Mouse (Mus musculus) cerebellum, postnatal 25 days (tissue): ENCODE results near the gene Gatad2b.
"Not testable (repeated sequence)": the region's sequence is repeated elsewhere in the genome, so short reads cannot be mapped to it uniquely, and the experiment has no call there.

Experiments
- DNase-seq, 2 experiments: peaks; one replicate each; pipeline ENCODE4 v3.0.0; 2021; ENCODE audit warnings: mixed read lengths in 2 of 2

Gatad2b gene

DNA sequence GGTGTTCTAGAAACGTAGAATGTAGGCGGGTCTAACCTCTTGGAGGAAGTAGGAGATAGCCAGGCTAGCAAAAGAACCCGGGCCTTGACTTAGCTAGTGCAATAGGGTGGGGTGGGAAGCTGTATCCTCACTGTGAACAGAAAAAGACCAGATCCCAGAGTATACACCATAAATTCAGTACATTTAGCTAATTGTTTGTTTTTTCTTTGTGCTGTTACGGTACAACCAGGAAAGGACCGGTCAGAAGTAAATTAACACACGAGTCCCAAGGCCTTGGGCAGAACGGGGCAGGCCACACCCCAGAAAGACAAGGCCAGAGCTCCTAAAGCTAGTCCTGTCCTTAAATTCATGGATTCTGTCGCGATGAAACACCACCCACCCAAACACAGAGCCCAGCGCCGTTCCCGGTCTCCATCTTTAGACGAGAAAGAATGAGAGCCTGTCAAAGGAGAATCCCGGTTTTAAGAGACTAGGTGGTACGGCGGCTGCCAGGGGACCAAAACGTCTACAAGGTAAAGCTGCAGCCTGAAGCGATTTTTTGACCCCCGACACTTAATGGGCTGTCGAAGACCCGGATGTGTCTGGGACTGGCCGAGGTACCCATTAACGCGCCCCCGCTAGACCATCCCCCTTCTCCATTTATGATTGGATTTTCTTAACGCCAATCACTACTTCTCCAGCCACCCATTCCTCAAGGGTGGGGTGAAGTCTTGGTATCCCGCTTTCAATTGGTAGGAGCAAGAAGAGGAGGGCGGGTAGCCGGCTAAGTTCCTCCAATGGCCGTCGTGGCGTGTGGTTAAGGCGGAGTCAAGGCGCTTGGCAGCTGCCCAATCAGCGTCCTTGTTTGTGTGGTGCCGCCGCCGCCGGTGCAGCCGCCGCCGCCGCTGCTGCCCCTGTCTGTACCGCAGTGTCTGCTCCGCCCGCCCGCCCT lies at the start of gene Gatad2b:
TSS of gene Gatad2b (plus strand) at position 834 of the 931 bp plus-strand sequence.
- peak; percentile 99 for DNase-seq

DNA sequence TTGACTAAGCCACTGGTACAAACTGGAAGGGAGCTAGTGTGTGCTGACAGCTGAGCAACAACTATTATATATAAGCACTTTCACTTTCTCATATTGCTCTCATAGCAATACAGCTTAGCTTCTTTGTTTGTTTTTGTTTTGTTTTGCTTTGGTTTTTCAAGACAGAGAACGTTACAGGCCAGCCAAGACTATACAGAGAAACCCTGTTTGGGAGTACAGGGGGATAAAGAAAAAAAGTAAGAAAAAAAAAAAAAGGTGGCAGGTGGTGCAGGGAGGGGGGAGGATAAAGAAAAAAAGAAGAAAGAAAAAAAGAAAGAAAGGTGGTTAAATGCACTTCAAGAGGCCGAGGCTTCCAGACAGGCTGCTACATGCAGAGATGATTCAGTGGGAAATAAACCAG lies 47.6 kb upstream of the Gatad2b start:
- no peak for DNase-seq

DNA sequence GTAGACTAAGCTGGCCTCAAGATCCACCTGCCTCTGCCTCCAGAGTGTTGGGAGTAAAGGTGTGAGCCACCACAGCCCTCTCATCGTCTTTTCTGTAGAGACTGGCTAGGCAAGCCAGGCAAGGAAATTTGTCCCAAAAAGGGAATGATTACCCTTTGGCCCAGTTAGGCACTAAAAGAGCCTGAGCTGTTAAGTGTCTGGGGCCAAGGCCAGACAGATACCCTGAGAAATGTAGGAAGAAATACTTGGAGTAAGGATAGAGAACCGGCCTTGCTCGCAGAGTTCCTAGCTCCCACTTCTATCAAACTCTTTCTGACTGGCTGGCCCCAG lies 45.4 kb upstream of the Gatad2b start:
- no peak for DNase-seq

DNA sequence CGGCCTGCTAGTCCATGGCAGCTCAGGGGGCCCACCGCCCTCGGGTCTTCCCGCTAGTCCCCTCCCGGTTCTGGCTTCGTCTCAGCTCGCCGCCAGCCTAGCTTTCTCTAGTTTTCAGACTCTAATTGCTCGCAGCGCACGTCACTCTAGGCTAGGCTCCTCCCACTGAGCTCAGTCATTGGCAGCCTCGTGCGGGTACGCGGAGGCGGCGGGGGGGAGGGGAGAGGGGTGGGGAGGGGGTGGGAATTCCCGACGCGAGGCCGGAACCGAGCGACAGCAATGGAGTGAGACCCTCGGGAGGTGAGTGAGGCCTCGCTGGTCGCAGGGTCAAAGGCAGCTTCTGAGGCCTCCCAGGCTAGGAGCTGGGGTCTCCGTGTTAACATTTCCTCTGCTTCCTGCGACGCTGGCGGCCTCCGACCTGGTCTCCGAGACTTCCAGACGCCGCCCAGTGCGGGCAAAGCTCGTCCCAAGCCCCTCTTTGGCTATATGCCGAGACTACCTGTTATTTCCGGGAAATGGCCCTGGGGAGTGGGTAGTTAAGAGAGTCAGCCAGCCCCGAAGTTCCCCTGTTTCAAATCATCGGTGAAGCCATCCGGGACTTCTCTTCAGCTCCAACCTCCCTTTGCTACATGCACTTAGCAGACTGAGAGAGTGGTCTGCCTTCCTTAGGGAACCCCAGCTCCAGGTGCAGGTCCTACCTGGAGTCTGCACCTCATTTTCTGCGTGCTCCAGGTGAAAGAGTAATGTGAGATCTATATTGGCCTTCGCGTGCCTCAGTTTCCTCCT lies 44.8 kb upstream of the Gatad2b start, which contains the start of gene Slc39a1:
TSS of gene Slc39a1 (plus strand) at position 213 of the 786 bp plus-strand sequence.
- DNase-seq: peak; percentile 93 to 94

DNA sequence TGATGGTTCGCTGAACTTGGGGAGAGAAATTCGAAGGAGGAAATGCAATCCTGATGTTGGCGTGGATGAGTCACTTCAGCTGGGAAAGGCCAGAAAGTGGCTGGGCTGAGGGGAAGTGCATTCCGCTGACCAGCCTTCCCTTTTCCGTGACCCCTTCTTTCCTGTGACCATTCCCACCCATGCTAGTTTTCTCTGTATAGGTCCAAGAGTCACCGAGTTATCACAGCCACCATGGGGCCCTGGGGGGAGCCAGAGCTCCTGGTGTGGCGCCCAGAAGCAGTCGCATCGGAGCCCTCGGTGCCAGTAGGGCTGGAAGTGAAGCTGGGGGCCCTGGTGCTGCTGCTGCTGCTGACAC lies 44.3 kb upstream of the Gatad2b start:
- DNase-seq: peak; percentile 46 to 48

DNA sequence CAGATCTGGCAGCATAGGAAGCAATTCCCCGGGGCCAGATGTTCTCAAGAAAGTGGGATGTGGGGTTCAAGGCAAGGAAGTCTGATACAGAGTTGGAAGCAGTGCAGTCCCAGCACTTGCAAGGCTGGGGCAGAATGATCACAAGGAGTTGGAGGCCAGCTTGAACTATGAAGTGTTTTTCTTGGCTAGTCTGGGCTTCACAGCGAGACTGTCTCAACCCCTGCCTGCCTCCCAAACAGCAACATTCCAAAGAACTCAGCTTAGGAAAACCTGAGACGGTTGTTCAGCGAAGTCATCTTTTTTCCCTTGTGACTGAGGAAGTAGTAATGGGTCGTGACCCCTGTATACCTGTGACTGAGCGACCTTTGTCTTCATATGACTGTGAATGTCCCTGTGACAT lies 42.2 kb upstream of the Gatad2b start:
- no peak for DNase-seq

DNA sequence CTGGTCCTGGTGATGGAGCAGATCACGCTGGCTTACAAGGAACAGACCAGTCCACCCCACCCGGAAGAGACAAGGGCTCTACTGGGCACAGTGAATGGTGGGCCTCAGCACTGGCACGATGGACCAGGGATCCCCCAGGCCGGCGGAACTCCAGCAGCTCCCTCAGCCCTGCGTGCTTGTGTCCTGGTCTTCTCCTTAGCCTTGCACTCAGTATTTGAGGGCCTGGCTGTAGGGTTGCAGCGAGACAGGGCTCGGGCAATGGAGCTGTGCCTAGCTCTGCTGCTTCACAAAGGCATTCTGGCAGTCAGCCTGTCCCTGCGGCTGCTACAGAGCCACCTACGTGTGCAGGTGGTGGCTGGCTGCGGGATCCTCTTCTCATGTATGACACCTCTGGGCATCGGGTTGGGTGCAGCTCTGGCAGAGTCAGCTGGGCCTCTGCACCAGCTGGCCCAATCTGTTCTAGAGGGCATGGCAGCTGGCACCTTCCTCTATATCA lies 41.2 kb upstream of the Gatad2b start:
- DNase-seq: peak in 1 of 2 experiments; percentile 48

DNA sequence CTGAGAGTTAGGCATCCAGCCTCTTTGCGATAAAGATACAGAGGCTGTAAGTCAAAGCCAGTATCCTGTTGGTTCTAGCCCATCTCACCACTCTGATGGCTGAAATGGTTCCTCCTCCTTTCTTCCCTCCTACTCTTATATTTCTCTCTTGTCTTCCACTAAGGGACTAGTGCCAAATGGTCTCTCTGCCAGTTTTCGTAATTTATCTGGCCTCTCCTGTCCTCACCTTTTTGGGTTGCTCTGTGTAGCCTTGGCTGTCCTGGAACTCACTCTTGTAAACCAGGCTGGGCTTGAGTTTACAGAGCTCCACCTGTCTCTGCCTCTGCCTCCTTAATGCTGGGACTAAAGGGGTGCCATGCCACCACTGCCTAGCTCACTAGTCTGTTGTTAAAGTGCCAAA lies 40.3 kb upstream of the Gatad2b start:
- peak in 1 of 2 experiments; percentile 41 for DNase-seq

DNA sequence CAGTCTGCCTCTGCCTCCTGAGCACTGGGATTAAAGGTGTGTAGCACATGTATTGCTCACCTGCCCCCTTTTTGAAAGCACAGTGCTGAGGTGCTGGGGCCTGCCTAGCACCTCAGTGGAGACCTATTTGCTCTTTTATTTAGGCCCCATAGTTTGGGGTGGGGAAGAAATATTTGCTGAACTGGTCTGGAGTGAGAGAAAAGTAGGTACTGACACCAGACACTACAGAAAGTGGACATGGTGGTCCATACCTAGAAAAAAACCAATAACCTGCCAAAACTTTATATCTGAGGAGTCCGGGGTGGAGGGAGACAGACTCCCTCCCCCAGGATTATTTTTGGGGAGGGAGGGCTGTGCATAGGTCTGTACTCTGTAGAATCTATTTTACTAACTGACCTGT lies 39.8 kb upstream of the Gatad2b start:
- not testable (repeated sequence) for DNase-seq

DNA sequence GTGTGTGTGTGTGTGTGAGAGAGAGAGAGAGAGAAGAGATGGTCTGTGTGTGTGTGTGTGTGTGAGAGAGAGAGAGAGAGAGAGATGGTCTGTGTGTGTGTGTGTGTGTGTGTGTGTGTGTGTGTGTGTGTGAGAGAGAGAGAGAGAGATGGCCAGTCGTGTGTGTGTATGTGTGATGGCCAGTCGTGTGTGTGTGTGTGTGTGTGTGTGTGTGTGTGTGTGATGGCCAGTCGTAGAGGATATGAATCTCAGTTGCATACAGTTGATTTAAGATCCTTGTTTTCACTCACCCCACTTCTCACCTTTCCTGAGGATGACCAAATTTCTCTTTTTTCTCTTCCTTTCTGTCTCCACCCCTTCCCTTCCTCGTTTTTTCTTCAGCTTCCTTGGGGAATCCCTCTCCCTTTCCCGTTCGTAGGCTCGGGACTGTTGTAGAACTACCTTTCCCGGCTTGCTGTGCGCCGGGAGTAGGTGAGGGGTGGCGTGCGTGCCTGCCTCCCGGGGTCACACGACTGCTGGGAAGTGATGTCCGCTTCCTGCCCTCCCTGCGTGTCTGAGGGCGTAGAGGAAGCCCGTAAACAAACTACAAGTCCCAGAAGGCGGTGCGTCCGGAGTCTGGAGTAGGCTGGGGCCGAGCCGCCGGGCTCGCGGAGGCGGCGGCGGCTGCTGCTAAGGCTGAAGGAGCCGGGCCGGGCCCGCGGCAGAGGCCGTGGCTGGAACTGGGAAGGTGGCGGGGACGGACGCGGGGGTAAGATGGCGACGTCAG lies 39.1 kb upstream of the Gatad2b start, which contains the start of gene Crtc2:
TSS of gene Crtc2 (plus strand) at position 511 of the 766 bp plus-strand sequence.
- DNase-seq: peak; percentile 93 to 96

DNA sequence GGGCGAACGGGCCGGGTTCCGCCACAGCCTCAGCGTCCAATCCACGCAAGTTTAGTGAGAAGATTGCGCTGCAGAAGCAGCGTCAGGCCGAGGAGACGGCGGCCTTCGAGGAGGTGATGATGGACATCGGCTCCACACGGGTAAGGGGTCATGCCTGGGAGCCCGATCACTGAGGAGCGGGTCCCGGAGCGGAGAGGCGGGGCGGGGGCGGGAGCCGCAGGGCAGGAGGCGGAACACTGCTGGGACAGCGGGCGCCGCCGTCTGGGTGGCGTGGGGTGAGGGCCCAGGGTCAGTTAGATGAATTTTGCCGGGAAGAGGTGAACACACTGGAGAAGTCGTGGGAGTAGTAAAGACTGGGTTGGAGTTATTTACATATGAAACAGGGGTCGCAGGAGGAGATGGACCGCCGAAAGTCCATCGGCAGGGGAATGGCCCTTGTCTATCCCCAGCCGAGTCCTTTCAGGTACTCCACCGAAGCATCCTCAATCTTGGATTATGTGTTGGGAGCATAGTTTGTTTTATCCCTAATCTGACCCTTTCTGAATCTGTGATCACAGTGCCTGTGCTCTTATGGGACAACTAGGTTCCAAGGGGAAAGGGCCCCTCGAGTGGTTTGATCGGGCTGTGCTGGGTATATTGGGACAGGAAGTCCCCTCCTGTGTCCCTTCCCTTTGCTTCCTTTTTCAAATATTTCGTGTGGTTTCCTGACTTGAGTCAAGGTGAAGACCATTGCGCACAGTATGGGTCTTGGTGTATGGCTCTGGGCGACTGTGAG lies 38.4 kb upstream of the Gatad2b start:
- peak; percentile 32 to 42 for DNase-seq

DNA sequence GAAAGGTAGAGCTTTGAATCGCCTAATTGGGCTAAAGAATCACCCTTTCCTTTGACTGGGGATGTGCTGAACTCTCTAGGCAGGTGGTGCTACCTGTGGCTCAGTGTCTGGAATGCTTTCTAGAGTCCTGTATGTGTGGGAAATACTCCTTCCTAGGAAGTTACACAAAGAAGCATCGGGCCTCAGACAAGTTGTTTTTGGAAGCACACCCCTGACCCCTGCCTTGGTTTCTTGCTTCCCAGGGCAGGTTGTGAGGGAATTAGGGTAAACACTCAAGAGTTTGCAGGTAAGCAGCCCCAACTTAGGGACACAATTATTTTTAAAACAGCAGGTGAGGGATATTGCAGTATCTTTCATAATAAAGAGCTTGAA lies 37.8 kb upstream of the Gatad2b start:
- DNase-seq: no peak

DNA sequence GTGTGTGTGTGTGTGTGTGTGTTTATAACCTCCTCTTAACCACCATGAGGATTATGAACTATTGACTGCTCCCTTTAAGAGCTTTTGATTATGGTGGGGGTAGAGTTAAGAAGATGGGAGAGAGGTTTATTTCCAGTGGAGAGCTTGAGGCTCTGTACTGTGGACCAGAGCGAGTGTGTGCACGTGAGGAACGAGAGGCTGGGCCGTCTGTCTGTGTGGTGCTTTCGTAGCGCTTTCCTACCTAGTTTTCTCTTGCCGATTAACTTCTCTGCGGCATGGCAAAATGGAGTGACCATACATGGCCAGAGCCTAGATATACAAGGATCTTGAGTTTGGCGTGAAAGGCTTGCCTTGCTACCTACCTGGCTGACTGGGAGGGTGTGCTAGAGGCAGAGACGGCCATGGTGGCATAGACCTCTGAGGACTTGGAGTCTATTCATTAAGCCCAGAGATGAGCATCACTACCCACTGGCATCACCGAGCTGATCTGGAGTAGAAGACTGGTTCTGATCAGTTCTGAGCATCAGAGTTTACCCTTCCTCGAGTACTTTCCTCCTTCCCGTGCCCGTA lies 37.1 kb upstream of the Gatad2b start:
- DNase-seq: peak in 1 of 2 experiments; percentile 38

DNA sequence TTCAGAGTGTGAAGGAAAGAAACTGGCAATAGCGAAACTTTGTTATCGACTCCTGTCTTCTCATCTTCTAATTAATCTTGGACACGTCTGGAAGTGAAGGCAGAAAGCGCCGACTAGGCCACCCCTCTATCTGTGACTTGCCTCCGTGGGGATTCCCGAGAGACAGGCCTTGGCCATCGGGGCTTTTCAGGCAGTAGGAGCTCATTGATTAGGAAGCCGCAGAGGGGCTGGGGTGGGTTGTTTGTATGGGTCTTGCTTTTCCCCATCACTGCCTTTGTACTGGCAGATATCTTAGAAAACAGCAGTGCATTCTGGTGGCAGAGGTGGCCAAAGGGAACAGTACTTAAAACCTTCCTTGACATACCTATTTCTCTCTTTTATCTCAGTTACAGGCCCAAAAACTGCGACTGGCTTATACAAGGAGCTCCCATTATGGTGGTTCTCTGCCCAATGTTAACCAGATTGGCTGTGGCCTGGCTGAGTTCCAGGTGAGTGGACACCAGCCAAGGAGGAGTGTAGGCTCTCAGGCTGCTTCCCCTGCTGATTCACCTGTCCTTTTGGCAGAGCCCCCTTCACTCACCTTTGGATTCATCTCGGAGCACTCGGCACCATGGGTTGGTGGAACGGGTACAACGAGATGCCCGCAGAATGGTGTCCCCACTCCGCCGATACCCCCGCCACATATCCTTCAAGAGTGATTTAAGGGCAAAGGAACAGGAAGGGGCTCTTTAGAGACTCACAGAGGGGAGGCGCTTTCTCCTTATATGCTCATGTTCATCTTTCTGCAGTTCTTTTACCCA lies 36.0 kb upstream of the Gatad2b start:
- DNase-seq: peak; percentile 98 to 99

DNA sequence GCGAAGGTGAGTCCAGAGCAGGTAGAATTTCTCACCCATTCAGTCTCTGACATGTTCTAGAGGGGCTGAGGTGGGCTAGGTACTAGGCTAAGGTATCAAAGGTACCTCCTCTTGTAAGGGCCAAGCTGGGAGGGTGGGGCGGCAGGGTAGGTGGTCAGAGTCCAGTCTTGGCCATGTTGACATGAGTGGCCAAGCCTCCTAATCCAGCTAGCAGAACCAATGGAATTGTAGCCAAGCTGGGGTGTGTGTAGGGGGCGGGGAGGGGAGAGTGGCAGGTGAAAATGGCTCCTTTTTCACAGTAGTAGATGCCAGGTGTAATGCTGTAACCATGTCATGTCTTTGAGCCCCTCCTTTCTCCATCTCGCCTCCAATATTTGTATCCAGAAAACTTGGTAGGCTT lies 34.5 kb upstream of the Gatad2b start:
- DNase-seq: peak; percentile 10 to 20

DNA sequence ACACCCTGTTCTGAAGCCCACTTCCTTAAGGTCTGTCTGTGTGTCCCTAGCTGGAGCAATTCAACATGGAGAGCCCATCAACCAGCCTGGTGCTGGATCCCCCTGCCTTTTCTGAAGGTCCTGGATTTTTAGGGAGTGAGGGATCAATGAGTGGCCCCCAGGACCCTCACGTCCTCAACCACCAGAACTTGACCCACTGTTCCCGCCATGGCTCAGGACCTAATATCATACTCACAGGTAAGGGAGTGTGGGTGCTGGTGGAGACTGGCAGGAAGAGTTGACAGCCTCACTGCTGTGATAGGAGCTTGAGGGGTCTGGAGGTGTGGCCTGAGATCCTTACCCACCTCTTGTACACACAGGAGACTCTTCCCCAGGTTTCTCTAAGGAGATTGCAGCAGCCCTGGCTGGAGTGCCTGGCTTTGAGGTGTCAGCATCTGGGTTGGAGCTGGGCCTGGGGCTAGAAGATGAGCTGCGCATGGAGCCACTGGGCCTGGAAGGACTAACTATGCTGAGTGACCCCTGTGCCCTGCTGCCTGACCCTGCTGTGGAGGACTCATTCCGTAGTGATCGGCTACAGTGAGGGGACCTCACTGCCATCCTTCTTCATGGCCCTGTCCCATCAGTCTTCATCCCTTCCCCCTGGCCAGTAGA lies 29.7 kb upstream of the Gatad2b start:
- peak in 1 of 2 experiments; percentile 9 for DNase-seq

DNA sequence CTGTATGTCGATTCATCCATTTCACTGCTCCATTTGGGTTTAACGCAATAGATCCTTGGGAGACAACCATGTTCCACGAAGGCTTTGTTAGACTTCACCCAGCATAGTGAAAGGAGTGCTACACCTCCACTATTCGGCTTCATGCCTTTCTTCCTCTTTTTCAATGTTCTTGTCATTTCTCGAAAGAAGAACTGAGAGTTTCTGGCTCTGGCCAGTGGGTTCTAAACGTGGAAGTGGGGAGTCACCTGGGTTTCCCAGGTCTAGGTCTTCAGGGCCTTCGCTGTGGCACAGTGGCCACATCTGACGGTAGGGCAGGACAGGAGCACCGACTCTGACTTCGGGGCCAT lies 28.3 kb upstream of the Gatad2b start:
- no peak for DNase-seq

DNA sequence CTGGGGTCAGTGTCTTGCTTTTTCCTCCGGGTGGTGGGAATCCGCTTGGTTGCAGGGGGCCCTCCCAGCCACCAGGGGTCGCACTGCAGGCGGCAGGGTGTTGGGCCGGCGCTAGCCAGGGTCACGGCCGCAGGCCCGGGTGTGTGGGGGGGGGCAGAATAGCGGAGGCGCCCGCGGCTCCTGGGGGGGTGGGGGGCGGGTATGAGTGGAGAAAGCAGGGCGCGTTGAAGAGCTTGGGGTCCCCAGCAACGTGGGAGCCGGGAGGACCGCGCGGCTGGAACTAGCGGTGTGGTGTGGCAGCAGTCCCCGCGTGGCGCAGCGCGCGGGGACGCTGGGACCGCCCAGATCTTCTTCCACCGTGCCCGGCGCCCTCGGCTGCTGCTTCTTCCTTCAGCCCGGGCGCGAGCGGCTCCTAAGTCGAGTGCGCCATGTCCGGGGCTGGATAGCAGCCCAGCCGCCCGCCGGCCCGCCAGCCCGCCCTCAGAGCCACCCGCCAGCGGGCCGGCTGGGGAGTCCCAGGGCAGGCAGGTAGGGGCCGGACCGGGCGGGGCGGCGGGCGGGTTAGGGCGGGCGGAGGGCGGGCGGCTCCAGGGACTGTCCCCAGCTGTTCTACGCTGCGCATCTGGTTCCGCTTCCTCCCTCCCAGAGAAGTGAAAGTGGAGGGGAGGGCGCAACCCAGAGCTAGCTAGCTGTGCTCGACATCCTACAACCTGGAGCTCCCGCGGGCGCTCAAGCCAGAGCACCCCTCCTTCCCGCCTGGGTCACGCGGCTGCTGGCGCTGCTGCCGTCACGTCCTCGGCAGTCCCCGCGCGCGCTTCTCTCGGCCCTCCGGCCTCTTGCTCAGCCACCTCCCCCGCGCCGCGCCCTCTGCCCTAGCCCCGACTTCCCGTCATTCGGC lies 27.7 kb upstream of the Gatad2b start, which contains the start of gene Dennd4b:
TSS of gene Dennd4b (plus strand) at position 152 of the 898 bp plus-strand sequence.
- peak; percentile 95 to 97 for DNase-seq
